Mouse (Mus musculus): Measurements from ENCODE around the gene Engase.

The Engase gene

DNA sequence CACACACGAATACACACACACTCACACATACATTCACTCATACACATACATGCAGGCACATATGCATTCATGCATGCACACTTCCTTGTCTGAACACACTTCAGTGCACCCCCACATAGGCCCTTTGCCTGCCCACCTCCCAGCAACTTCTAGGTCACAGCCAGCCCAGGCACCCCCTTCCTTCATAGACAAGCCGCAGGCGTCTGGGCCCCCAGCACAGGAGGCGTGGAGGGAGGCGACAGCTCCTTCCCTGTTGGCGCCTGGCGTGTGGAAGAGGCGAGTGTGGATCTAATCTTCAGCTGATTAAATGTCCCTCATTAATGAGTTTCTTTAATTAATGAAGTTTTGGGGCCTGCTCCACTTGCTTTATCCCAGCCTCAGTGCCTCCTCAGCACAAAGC lies 53.7 kb downstream of the Engase start:
- no peak for DNase-seq (ENCODE audit: low spot score)

- DNase-seq (ENCODE audit: low spot score): no peak
Observed at GRCm38 (mm10) chr11:118534382-118535092, 57.9 kb downstream of the Engase start.

DNA sequence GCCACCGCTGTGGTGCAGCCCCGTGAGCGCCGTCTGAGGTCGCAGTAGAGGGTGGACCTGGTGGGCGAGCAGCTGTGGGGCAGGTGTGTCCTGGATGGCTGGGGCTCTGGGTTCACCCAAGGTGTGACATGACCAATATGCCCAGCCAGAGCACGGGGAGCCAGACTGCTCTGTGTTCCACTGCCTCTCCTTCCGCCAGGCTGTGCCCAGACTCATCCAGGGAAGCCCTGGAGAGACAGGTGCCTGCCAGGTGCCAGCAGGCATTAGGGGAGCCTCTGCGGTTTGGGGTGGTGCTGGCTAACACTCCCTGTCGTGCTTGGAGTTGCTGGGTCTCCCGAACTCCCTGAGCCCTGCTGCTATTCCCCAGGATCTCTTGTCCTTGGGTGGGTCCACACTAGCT lies 61.4 kb downstream of the Engase start:
- DNase-seq (ENCODE audit: low spot score): no peak

Data from spleen, adult 12 weeks (tissue).